Mouse (Mus musculus): Measurements from ENCODE around the gene Pkn3. TPM values are rescaled to one million over a fixed set of nuclear protein-coding genes. Genes with fewer than 3 reads are reported as not detected.
A peak's percentile ranks its signal among the peaks of the same experiment; 100 is the strongest.

Pkn3 gene
- polyA plus RNA-seq, 2 experiments: 5.9 to 26.9 TPM

DNA sequence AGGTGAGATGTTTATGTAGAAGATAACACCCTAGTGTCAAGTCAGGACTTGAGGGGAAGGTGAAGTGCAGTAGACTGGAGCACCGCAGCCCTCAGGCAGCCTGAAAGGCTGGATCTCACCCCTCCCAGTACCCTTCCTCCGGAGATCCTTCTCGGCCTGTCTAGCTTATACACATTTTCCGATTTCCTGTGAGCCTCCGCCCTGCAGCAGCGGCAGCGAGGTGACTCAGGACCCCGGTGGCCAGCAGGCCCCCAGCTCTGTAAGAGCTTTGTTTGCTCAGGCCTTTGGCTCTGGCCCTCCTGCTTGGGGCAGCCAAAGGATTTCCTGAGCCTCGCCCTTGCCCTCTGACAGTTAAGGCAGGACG lies 847 bp downstream of the Pkn3 start:
- 14% methylated on average over 10 of the region's 10 CpGs for WGBS

GRCm38 (mm10) chr2:30078760-30079159 lies 1.3 kb downstream of the Pkn3 start:
- no peak for ATAC-seq (ENCODE audit: low FRiP score, low read depth)
- no peak for TF ChIP-seq POLR2A (IDR thresholded peaks at IDR 0.05; ENCODE audit: borderline replicate concordance, extremely low read depth, insufficient read depth, insufficient read length)
- Histone ChIP-seq H3K9ac (ENCODE audit: low read depth, low read length, severe bottlenecking) (0 out of 2 replicates have a peak overlapping the region, but pooled peaks have one; percentile 56), H3K4me1 (ENCODE audit: control insufficient read depth, insufficient read depth, low read length) (peaks cover 9% of the 10 kb centered on the region; the same call in 1 of the 2 replicates), H3K27me3 (ENCODE audit: control insufficient read depth, insufficient read depth, low read length) (no peaks in the 10 kb centered on the region), H3K36me3 (ENCODE audit: control insufficient read depth, insufficient read depth, low read length) (0 out of 2 replicates have a peak, but pooled peaks cover 5% of the 10 kb centered on the region), H3K4me3 (replicated peaks; ENCODE audit: low read length) (0 out of 2 replicates have a peak overlapping the region, but pooled peaks have one; percentile 59), H3K27ac (replicated peaks; ENCODE audit: low read depth, low read length) (peak overlapping the region; percentile 79), H3K9me3 (ENCODE audit: control insufficient read depth, low read length) (no peaks in the 10 kb centered on the region), H3K4me2 (replicated peaks; ENCODE audit: low read depth, low read length, severe bottlenecking) (peak overlapping the region; percentile 97; the same call in 1 of the 2 replicates)
- no peak for DNase-seq (ENCODE audit: low spot score)
- WGBS: 62% methylated on average over 4 of the region's 4 CpGs

More for the DNA sequence above, 847 bp downstream of the Pkn3 start:
- DNase-seq (ENCODE audit: low spot score): peak; percentile 27
- Histone ChIP-seq H3K9me3 (ENCODE audit: control insufficient read depth, low read length) (no peaks in the 10 kb centered on the region), H3K27me3 (ENCODE audit: control insufficient read depth, insufficient read depth, low read length) (no peaks in the 10 kb centered on the region), H3K4me3 (replicated peaks; ENCODE audit: low read length) (peak overlapping the region; percentile 59), H3K4me1 (ENCODE audit: control insufficient read depth, insufficient read depth, low read length) (peaks cover 9% of the 10 kb centered on the region; the same call in 1 of the 2 replicates), H3K27ac (replicated peaks; ENCODE audit: low read depth, low read length) (peak overlapping the region; percentile 79), H3K36me3 (ENCODE audit: control insufficient read depth, insufficient read depth, low read length) (0 out of 2 replicates have a peak, but pooled peaks cover 10% of the 10 kb centered on the region), H3K9ac (ENCODE audit: low read depth, low read length, severe bottlenecking) (peak overlapping the region; percentile 56; the same call in 1 of the 2 replicates), H3K4me2 (replicated peaks; ENCODE audit: low read depth, low read length, severe bottlenecking) (peak overlapping the region; percentile 97)
- no peak for TF ChIP-seq POLR2A (IDR thresholded peaks at IDR 0.05; ENCODE audit: borderline replicate concordance, extremely low read depth, insufficient read depth, insufficient read length)
- ATAC-seq (ENCODE audit: low FRiP score, low read depth): no peak

DNA sequence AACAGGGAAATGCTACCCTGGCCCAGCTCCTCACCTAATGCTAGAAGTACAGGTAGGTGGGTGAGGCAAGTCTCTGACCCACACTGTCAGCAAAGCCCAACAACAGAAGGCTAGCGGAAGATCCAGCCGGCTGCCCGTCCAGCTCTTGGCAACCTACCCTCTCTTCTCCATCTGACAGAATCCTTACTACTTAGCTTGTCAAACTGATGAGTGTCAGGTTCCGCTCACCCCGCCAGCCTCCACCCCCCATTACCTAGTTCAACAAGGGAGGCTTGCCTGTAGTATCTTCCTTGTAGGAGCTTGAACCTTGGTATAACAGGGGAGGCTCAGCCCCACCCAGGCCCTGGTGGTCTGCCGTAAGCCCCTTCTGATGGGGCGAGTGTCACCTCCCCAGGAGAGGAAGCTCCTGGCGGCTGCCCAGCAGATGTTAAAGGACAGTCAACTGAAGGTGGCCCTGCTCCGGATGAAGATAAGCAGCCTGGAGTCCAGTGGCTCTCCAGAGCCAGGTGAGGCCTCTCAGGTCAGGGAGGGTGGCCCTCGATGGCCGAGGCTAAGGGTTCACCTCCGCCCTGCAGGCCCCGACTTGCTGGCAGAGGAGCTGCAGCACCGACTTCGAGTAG lies 2.8 kb downstream of the Pkn3 start:
- ATAC-seq (ENCODE audit: low FRiP score, low read depth): no peak
- Histone ChIP-seq H3K9me3 (ENCODE audit: control insufficient read depth, low read length) (no peaks in the 10 kb centered on the region), H3K36me3 (ENCODE audit: control insufficient read depth, insufficient read depth, low read length) (no peaks in the 10 kb centered on the region)

GRCm38 (mm10) chr2:30084113-30084512 lies 6.6 kb downstream of the Pkn3 start:
- H3K27me3 ChIP-seq (ENCODE audit: control insufficient read depth, insufficient read depth, low read length): no peaks in the 10 kb centered on the region
- DNase-seq (ENCODE audit: low spot score): no peak
- WGBS: 42% methylated on average over 5 of the region's 5 CpGs
- TF ChIP-seq POLR2A (IDR thresholded peaks at IDR 0.05; ENCODE audit: borderline replicate concordance, extremely low read depth, insufficient read depth, insufficient read length): no peak
- peak overlapping the region; percentile 10; the same call in 1 of the 2 replicates for H3K4me3 ChIP-seq (replicated peaks; ENCODE audit: low read length)
- H3K4me1 ChIP-seq (ENCODE audit: control insufficient read depth, insufficient read depth, low read length): no peaks in the 10 kb centered on the region
- 0 out of 2 replicates have a peak overlapping the region, but pooled peaks have one; percentile 28 for H3K9ac ChIP-seq (ENCODE audit: low read depth, low read length, severe bottlenecking)
- peak overlapping the region; percentile 40 for H3K4me2 ChIP-seq (replicated peaks; ENCODE audit: low read depth, low read length, severe bottlenecking)
- no peak for ATAC-seq (ENCODE audit: low FRiP score, low read depth)
- peaks cover 5% of the 10 kb centered on the region; the same call in 1 of the 2 replicates for H3K36me3 ChIP-seq (ENCODE audit: control insufficient read depth, insufficient read depth, low read length)
- no peak overlapping the region for H3K27ac ChIP-seq (replicated peaks; ENCODE audit: low read depth, low read length)
- no peaks in the 10 kb centered on the region for H3K9me3 ChIP-seq (ENCODE audit: control insufficient read depth, low read length)

More for the DNA sequence above, 2.8 kb downstream of the Pkn3 start:
- H3K27me3 ChIP-seq (ENCODE audit: control insufficient read depth, insufficient read depth, low read length): no peaks in the 10 kb centered on the region
- 84% methylated on average over 15 of the region's 15 CpGs for WGBS
- no peak overlapping the region for H3K27ac ChIP-seq (replicated peaks; ENCODE audit: low read depth, low read length)
- H3K4me3 ChIP-seq (replicated peaks; ENCODE audit: low read length): no peak overlapping the region
- TF ChIP-seq POLR2A (IDR thresholded peaks at IDR 0.05; ENCODE audit: borderline replicate concordance, extremely low read depth, insufficient read depth, insufficient read length): no peak
- H3K4me1 ChIP-seq (ENCODE audit: control insufficient read depth, insufficient read depth, low read length): peaks cover 9% of the 10 kb centered on the region; the same call in 1 of the 2 replicates
- H3K9ac ChIP-seq (ENCODE audit: low read depth, low read length, severe bottlenecking): no peak overlapping the region
- H3K4me2 ChIP-seq (replicated peaks; ENCODE audit: low read depth, low read length, severe bottlenecking): no peak overlapping the region
- no peak for DNase-seq (ENCODE audit: low spot score)

DNA sequence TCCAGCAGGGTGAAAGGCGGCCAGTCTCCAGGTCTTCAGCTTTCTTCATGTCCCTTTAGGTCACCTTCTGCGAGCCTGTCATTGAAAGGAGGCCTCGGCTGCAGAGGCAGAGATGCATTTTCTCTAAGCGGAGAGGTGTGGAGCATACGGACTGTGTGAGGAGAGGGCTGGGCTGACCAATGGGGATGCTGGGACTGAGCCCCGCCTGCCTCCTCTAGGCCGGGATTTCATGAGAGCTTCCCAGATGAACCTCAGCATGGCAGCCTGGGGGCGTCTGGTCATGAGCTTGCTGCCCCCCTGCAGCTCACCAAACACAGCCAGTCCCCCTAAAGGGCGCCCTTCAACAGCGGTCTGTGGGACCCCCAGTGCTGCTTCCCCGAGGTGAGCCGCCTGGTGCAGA lies 7.1 kb downstream of the Pkn3 start:
- WGBS: 8% methylated on average over 12 of the region's 12 CpGs
- Histone ChIP-seq H3K4me2 (replicated peaks; ENCODE audit: low read depth, low read length, severe bottlenecking) (peak overlapping the region; percentile 40), H3K36me3 (ENCODE audit: control insufficient read depth, insufficient read depth, low read length) (peaks cover 5% of the 10 kb centered on the region; the same call in 1 of the 2 replicates), H3K27me3 (ENCODE audit: control insufficient read depth, insufficient read depth, low read length) (no peaks in the 10 kb centered on the region), H3K27ac (replicated peaks; ENCODE audit: low read depth, low read length) (no peak overlapping the region), H3K4me3 (replicated peaks; ENCODE audit: low read length) (peak overlapping the region; percentile 10; the same call in 1 of the 2 replicates), H3K9me3 (ENCODE audit: control insufficient read depth, low read length) (no peaks in the 10 kb centered on the region), H3K9ac (ENCODE audit: low read depth, low read length, severe bottlenecking) (peak overlapping the region; percentile 28; the same call in 1 of the 2 replicates), H3K4me1 (ENCODE audit: control insufficient read depth, insufficient read depth, low read length) (no peaks in the 10 kb centered on the region)
- DNase-seq (ENCODE audit: low spot score): no peak
- TF ChIP-seq POLR2A (IDR thresholded peaks at IDR 0.05; ENCODE audit: borderline replicate concordance, extremely low read depth, insufficient read depth, insufficient read length): no peak
- no peak for ATAC-seq (ENCODE audit: low FRiP score, low read depth)
